Mouse (Mus musculus) WW6 (cell line): ENCODE measurements around the gene Nipal3.
A peak's percentile ranks its signal among the peaks of the same experiment; 100 is the strongest.

Source experiments
- DNase-seq: peaks from one replicate; pipeline ENCODE4 v3.0.0-alpha.2; 2013; ENCODE audit warnings: low read depth, low spot score

Gene Nipal3

DNA sequence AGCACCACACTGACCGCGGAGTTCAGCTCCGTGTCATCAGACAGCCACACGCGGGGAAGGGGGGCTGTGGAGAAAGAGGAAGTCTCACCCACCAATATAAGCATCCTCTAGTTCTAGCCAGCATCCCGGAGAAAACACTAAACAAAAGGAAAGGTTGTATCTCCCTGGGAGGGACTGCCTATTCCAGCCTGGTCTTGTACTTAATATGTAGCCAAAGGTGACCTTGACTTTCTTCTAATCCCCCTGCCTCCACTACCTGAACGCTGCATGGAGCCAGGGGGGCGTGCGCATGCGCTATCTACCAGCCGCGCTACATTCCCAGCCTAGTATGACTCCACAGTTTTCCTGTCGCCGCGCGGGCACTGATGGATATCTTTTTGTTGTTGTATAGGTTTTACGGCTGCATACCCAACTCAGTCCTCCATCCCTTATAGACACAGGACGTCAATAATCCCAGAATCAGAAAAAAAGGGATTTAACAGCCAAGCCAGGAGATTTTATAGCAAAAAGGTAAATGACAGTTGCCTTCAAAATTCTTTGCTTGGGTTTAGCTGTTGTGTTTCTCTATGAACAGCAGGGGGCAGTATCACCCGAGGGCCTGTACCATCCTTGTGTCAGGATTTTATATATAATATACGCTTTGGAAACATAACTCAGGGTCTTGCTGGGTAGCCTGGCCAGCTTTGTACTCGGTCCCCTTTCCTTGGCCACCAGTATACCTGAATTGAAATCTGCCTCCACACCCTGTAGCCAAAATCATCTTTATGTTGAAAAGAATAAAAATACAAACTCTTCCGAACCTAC is 12.9 kb upstream of the Nipal3 start:
- DNase-seq = peak; percentile 89

DNA sequence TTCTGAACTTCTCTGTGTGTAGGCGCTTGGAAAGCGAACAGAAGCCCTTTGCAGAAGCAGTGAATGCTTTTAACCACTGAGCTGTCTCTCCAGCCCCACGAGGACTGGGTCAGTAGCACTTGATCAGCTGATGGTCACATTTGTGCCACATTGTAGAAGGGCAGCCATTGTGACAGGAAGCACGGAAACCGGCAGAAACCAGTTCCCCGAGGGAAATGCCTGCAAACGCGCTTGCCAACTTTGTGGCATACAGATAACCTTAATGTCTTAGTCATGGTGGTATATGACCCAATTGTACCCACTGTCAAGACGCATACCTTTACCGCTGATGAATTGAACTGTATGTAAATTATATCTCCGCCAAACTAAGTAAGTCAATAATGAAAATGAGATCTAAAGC is 11.0 kb upstream of the Nipal3 start:
- DNase-seq = no peak

DNA sequence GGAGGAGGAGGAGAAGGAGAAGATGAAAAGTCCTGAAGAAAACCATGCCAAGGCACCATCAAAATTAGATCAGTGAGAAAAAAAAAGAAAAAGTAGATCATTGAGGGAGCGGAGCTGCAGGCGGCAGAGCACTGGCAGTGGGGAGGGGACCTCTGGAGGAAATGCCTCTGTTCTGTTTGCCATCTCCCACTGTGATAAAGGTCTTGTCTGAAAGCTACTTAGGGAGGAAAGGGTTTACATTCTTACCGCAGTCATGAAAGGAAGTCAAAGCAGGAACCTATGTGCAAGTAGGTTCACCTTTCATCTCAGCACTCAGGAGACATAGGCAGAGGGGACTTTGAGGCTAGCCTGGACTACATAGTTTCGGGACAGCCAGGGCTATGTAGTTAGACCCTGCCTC is 6.7 kb upstream of the Nipal3 start:
- no peak for DNase-seq

DNA sequence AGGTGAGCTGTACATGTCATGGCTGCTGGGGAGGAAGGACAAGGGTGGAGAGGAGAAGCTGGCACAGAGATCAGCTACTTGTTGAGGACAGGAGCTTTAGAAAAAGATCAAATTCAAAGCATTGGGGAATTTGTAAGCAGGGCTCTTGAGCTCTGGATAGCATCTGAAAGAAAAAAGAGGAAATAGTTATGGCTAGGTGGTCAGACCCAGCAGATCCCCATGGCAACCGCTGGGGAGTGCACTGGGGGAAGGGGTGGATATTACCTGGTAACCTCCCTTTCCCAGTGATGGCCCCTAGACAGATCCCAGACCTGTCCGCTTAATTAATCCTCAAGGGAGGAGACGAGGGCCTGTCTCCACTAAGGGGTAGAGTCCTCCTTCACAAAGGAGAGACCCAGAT is 5.0 kb upstream of the Nipal3 start:
- no peak for DNase-seq

DNA sequence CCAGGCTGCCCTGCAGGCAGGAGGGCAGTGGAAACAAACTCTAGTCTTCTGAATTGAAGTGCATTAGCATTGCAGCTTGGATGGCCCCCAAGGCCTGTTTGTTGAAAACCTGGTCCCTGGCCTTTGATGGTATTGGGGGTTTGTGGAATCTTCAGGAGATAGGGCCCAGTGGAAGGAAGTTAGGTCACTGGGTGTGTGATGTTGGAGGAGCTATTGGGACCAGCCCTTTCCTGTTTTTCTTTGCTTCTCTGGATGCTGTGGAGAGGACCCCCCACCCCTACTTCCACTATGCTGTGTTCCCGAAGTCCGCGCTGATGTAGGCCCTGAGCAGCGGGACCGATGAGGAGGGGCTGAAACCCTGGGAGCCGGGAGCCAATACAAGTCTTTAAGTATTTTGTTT is 3.3 kb upstream of the Nipal3 start:
- DNase-seq = no peak

DNA sequence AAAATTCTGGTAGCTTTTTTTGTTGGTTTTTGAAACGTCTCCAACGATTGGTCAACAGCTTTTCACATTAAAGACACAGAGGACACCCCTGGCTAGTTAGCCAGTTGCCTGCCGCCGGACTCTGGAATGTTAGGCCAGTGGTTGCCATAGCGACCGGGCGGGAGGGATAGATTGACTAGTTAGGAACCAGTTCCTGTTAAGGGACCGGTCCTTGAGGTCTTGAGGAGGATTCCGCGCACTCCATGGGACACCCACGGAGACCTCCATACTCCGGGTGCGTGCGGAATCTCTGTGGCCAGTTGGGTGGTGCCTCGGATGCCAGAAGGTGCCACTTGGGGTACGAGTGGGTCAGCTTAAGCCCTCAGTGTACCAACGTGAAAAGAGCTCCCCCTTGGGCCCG is 972 bp upstream of the Nipal3 start:
- DNase-seq = no peak

DNA sequence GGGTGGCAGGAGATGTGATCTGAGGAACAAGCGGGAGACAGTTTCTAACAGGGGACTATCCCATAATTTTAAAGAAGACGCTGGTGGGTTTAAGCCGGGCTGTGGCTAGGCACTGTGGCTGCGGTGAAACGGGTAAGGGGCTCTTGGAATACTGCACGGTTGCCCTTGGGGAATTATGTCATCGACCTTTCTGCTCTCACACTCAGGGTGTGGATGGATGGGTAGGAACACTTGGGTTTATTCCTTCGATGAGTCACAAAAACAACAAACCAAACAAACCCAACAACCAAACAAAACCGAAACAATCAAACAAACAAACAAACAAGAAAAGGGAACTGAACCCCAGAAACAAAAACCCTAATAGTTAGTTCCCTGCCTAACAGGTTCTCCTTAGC is 556 bp upstream of the Nipal3 start:
- DNase-seq = no peak

DNA sequence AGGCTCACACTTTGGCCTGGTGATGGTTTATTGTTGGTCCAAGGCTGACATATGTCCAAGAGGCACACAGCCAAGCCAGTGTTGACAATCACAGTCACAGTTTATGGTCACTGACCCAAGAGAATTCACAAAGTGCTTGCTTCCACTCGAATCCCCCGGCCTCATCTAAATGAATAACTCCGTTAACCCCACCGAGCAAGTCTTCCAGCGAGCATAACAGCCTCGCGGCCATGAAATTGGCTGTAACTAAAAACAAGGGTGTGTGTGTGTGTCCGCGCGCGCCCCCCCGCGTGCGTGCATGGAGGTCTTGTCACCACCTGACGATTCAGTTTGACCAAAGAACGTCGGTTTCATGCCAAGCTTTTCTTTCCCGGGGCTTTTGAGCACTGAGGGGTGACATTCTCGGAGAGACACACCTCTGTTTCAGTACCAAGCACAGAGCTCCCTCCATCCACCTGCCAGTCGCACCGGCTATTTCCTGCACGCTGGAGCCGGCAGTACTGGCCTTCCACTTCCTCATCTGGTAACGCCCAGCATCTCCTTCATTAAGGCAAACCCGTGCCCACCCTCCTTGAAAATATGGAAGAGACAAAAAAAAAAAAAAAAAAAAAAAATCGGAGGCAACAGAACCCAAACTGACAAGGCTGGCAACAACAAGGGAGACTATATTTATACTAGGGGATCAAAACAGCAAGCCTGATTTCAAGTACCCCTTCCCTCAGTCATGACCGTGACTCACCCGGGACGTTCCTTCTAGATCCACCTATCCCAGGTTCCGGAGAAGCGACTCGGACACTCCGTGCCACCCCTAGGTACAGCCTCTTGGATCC is 932 bp downstream of the Nipal3 start:
- DNase-seq = no peak

DNA sequence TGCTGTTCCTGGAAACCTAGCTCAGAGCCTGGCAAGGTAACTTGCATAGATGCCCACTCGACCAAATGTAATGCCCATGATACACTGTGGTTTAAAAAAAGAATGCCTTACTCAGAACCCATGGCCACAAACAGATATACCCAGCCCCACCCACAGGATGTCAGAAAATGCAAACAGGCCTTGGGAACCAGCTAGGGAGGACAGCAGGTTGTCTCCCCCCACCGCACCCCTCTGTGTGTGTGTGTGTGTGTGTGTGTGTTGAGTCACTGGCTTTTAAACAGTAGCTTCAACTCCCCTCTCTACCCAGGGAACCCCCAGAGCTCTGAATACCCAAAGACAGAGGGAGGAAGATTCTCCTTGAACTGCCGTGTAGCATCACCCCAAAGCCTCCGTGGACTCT is 1.6 kb downstream of the Nipal3 start:
- DNase-seq = no peak

DNA sequence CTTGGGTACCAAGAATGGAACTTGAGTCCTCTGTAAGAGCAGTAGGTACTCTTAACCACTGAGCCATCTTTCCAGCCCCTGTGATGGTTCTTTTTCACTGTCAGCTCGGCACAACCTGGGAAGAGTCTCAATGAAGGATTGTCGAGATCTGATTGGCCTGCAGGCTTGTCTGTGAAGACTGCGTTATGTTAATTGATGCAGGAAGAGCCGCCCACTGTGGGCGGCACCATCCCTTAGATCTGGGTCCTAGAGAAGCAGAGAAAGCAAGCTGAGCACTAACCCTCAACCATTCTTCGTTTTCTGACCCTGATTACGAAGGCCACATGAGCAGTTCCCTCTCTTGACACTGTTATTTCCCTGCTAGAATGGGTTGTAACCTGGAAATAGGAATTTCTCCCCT is 5.6 kb downstream of the Nipal3 start:
- DNase-seq = no peak

DNA sequence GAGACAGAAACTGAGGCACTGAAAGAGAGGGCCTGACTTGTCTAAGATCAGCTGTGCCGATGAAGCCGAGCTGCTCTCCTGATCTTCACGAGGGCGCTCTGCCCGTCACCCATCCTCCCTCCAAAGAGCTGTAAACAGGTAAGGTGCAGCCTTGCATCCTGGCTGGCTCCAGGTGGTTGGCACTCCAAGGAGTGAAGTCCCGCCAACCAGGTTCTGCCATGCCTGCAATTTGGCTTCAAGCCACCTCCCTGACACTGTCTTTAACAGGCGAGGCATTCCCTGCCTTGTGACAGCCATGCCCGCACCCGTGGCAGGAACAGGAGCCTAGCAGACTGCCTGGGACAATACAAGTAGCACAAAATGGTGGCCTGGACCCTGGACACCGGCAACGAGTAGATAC is 8.5 kb downstream of the Nipal3 start:
- DNase-seq = no peak

DNA sequence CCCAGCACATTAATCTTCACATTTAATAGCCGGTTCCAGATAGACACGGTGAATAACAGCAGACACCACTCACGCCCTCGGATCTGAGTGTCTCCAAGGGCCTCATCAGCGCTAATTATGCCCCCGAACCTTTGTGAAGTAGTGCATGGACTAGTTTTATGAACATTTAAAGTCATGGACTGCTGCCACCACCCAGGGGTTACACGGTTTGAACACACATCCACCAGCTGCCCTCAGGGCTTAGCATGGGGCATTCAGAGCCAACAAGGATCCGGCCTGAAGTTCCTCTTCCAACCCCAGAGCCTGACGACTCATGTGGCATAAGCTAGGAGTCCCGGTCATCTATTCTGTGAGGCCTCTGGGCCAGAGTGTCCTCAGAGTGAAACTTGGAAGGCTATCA is 9.8 kb downstream of the Nipal3 start:
- no peak for DNase-seq

DNA sequence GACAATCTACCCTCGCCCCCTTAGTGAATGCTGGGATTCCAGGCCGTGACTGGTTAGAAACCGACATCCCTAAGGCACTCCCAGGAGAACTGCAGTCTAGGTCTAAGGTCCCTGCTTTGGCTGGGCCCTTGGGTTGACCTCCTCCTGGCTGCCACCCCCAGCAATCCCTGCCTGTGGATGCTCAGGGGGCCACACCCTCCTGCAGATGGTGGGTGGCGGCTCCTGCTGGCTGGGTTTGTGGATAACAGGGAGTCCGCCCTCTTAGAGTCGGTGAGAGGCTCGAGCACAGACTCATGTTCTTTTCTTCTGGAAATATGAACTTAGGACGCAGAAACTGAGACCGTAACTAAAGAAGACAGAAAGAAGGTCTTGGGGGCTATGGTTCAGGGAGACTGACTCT is 14.5 kb downstream of the Nipal3 start:
- DNase-seq = no peak

DNA sequence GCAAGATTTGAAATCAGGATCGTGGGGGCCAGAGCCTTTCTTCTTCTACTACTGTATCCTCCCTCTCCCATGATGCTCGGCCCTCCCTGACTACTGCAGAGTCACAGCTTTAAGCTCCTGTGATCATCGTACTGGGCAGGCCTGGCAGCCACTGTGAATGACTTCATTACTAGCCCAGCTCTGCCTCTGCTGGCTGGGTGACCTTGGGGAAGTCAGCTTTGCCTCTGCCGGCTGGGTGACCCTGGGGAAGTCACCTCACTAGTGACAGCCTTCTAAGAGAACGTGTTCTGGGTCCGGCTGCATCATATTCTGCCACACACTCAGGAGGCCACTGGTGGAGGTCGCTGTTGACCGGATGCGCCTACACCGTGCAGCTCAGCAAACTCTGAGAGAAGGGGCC is 17.0 kb downstream of the Nipal3 start:
- no peak for DNase-seq

DNA sequence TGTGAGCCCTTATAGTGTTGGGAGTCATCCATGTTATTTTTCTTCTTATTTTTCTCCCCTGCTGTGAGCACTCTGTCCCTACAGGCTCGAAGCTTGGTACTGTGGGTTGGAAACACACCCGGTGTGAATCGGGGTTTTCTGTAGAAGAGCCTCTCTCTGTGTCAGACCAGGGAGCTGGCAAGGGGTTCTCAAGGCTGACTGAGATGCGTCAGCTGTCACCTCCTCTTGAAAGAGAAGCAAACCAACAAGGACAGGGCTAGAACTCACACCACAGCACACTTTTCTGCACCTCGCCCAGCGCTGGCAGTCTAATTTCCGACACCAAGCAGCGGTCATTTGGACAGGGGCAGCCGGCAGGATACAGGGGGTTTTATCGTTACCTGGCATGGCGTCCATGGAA is 31.4 kb downstream of the Nipal3 start:
- no peak for DNase-seq

DNA sequence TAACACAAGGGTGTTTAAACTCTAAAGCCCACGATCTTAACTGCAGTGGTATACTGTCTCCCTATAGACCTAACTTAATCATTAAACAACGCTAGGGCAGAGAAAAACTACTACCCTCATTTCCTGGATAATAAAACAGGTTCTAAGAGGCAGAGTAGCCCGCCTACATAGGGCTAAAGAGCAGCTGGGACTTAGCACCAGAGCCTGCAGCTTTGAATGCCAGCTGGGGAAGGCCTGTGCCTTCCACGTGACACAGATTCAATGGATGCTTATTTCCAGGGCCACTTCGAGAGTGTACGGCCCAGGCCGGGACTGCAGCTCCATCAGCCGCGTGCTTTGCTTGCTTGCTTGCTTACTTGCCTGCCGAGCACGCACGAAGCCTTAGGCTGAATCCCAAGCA is 41.3 kb downstream of the Nipal3 start:
- no peak for DNase-seq

DNA sequence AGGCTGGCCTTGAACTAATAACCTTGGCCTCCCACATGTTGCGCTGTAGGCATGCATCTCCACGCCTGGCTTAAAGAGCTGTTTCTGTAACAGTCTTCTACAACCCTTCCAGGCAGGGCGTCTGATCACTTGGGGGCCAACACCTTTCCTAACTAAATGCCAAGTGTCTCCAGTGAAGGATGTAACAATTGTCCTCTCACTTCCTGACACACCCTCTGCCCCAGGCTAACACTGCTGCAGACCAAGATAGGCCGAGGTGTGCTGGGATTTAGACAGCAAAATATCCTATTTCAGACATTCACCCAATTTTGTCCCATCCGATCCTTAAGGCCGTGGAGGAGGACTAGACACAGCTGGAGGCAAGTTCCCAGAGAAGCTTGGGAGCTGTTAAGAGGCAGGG is 41.7 kb downstream of the Nipal3 start:
- no peak for DNase-seq

DNA sequence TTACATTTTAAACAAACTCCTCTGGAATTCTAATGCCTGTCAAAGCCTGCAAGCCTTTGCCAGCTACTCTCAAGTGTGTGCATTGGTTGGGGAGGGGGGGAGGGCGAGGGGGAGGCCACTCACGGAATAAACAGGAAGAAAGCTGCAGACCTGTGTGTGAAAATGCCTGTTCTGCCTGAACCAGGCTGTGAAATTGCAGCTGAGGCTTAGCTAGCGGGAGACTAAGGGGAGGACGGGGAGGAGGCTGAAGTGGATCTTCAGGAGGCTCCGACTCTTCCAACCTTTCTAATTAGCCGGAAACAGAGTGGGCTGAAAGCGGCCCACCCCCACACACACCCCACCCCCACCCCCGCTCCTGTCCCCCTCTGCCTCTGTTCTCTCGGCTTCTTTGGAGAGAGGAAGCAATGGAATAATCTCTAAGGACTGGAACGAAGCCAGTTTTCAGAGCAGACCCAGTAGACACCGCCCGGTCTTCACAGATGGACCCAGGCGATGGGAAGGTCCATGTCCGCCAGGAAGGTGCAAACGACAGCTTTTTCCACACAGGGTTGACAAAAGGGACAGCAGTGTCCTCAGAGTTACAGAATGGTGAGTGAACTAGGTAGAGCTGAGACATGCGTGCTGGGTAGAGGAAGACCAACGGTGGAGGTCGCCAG is 43.4 kb downstream of the Nipal3 start:
- DNase-seq = no peak

DNA sequence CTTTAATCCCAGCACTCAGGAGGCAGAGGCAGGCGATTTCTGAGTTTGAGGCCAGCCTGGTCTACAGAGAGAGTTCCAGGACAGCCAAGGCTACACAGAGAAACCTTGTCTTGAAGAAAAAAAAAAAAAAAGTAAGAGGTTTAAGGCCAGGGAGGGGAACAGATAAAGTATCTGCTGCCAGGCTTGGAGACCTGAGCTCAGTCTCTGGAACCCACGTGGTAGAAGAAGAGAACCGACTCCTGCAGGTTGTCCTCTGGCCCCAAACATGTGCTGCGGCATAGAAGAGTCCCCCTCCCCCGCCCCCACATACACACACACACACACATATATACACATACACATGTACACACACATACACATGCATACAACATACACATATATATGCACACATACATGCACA is 52.4 kb downstream of the Nipal3 start:
- DNase-seq = no peak

DNA sequence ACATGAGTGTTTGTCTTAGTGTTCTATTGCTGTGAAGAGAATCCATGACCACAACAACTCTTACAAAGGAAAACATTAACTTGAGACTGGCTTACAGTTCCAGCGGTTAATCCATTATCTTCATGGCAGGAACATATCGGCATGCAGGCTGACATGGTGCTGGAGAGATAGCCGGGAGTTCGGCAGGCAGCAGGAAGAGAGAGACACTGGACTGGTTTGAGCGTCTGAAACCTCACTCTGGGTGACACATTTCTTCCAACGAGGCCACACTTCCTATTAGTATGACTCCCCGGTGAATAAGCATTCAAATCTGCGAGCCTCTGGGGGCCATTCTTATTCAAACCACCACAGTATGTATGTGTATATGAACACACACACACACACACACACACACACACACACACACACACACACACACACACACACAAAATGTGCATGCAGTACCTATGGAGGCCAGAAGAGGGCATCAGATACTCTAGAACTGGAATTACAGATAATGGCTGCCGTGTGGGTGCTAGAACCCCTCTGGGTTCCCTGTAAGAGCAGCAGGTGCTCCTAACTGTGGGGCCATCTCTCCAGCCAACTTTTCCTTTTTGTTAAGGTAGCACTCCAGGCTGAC is 54.8 kb downstream of the Nipal3 start:
- no peak for DNase-seq

DNA sequence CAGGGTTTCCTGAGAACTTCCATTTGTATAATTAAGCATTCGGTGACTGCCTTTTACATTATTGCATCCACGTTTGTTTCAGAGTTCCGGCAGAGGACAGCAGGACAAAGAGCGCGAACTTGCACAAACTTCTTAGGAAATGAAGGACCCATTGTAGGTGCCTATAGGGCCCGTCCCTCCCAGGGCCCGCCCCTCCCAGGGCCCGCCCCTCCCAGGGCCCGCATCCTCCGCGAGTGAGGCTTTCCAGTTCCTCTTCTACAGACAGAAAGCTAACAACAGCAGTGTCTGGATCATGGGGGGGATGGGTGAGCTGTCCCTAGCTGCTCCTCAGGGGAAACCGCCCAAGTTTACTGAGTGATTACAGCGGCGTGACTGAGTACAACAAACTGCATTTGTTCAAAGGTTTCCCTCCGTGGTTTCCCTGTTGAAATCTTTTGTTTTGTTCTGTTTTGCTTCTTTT is 55.6 kb downstream of the Nipal3 start:
- DNase-seq = no peak

DNA sequence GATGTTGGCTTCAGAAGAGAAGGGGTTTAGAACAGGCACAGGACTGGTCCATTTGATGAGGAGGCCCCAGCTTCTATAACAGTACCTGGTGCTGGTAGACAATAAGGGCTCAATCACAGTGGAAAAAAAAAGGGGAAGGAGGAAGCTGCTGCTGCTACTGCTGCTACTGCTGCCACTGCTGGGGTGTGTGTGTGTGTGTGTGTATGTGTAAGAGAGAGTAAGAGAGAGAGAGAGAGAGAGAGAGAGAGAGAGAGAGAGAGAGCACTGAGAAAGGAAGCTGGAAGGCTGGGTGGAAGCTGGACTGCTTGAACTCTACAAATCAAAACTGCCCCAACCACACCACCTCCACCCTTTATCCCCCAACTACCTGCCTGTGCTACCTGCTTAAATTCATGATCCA is 56.9 kb downstream of the Nipal3 start:
- no peak for DNase-seq
